Comparison of ENCODE assay signal across 8 mouse cellular contexts in genomic region chr2:127008469-127008998, GRCm38 (mm10). TPM values are rescaled to one million over a fixed set of nuclear protein-coding genes. Genes with fewer than 3 reads are reported as not detected.
A peak's percentile ranks its signal among the peaks of the same experiment; 100 is the strongest.
DNase-seq lines count a peak whose midpoint lies in the region; ATAC-seq and TF ChIP-seq lines count a peak whose summit lies in the region.

Gene Ap4e1 (plus strand): TSS chr2:127008717.

- peak; percentile 87 for TF ChIP-seq CTCF in G1E (IDR thresholded peaks at IDR 0.05; ENCODE audit: low read depth, low read length)

- WGBS in forebrain, embryonic 16.5 days, result under 1% methylated on average over 39 of the region's 40 CpGs
- WGBS in lung, embryonic 15.5 days, result under 1% methylated on average over 40 of the region's 40 CpGs

- peak; percentile 70 for DNase-seq in G1E (ENCODE audit: low spot score)
- DNase-seq in cerebellum, adult 18-20 months, result peak; percentile 90 to 97
- peak; percentile 99 for DNase-seq in heart, postnatal 4 days
- peak; percentile 91 to 96 for DNase-seq in layer of hippocampus, adult 8-10 months (ENCODE audit: low spot score in 2 of 2)
- peak; percentile 86 for DNase-seq in ovary, adult 18-20 months (ENCODE audit: low spot score)
- DNase-seq in thymus, postnatal 0 days (ENCODE audit: low spot score), result peak; percentile 97

- H3K27me3 ChIP-seq in G1E (ENCODE audit: insufficient read depth, low read length), result peaks cover 13% of the 10 kb centered on the region
- no peaks in the 10 kb centered on the region for H3K27me3 ChIP-seq in forebrain, embryonic 16.5 days (replicated peaks; ENCODE audit: control insufficient read depth, insufficient read depth, low read length)
- no peaks in the 10 kb centered on the region for H3K27me3 ChIP-seq in lung, embryonic 15.5 days

- no peaks in the 10 kb centered on the region for H3K9me3 ChIP-seq in G1E (replicated peaks)
- H3K9me3 ChIP-seq in forebrain, embryonic 16.5 days (ENCODE audit: control insufficient read depth, low read length), result no peaks in the 10 kb centered on the region
- no peaks in the 10 kb centered on the region for H3K9me3 ChIP-seq in lung, embryonic 15.5 days

- peak within 1 kb of the TSS; percentile 69 for H3K4me2 ChIP-seq in forebrain, embryonic 16.5 days (ENCODE audit: low read length)
- peak within 1 kb of the TSS; percentile 76 for H3K4me2 ChIP-seq in lung, embryonic 15.5 days

- H3K4me3 ChIP-seq in G1E (ENCODE audit: low read depth, low read length), result peak within 1 kb of the TSS; percentile 96
- H3K4me3 ChIP-seq in forebrain, embryonic 16.5 days (replicated peaks; ENCODE audit: low read length), result peak within 1 kb of the TSS; percentile 95
- peak within 1 kb of the TSS; percentile 90 for H3K4me3 ChIP-seq in lung, embryonic 15.5 days

- H3K36me3 ChIP-seq in G1E (replicated peaks), result peaks cover 33% of the 10 kb centered on the region
- H3K36me3 ChIP-seq in forebrain, embryonic 16.5 days (ENCODE audit: control insufficient read depth, insufficient read depth), result peaks cover 1% of the 10 kb centered on the region; the same call in 1 of the 2 replicates
- H3K36me3 ChIP-seq in lung, embryonic 15.5 days, result peaks cover 14% of the 10 kb centered on the region

- H3K27ac ChIP-seq in forebrain, embryonic 16.5 days (ENCODE audit: low read length), result peak within 1 kb of the TSS; percentile 61; the same call in 1 of the 2 replicates
- H3K27ac ChIP-seq in lung, embryonic 15.5 days, result peak within 1 kb of the TSS; percentile 82; the same call in 1 of the 2 replicates

- peaks cover 33% of the 10 kb centered on the region for H3K4me1 ChIP-seq in G1E (ENCODE audit: insufficient read depth, low read depth, low read length)
- peaks cover 13% of the 10 kb centered on the region for H3K4me1 ChIP-seq in forebrain, embryonic 16.5 days (replicated peaks; ENCODE audit: control insufficient read depth, insufficient read depth, low read length)
- peaks cover 15% of the 10 kb centered on the region for H3K4me1 ChIP-seq in lung, embryonic 15.5 days

- peak within 1 kb of the TSS; percentile 94 for H3K9ac ChIP-seq in forebrain, embryonic 16.5 days (replicated peaks; ENCODE audit: low read depth, low read length)
- H3K9ac ChIP-seq in lung, embryonic 15.5 days, result peak within 1 kb of the TSS; percentile 74

- peak; percentile 82 for ATAC-seq in G1E (ENCODE audit: extremely low read depth, insufficient number of reproducible peaks, low FRiP score, poor library complexity, severe bottlenecking)
- ATAC-seq in forebrain, embryonic 16.5 days, result peak; percentile 94
- peak; percentile 93 for ATAC-seq in lung, embryonic 15.5 days (ENCODE audit: borderline replicate concordance, extremely low read depth, low FRiP score, low TSS enrichment)

RNA-seq across cellular contexts. Expression of gene Ap4e1, which starts in this region (rescaled TPM):
- total RNA-seq in G1E (2014; fragmentation: Nextera tagmentation) (30.3 and 31.7 TPM in 2 replicates), G1E (2017) (30.1 and 30.9 TPM in 2 replicates)
- polyA plus RNA-seq in G1E (2012), result 5.0 and 5.5 TPM in 2 replicates
- polyA plus RNA-seq in forebrain, embryonic 16.5 days (2015; fragmentation: Nextera tagmentation; extraction: Ambion mirVana), result 11.2 and 12.0 TPM in 2 replicates
- total RNA-seq in heart, postnatal 4 days (2021), result 1 to 10 TPM; 8.6 to 8.8 TPM
- 10 to 100 TPM; 12.2 to 18.9 (median 14.4) TPM for total RNA-seq in layer of hippocampus, adult 8-10 months (2022)
- polyA plus RNA-seq in lung, embryonic 15.5 days (2015; fragmentation: Nextera tagmentation; extraction: Ambion mirVana), result 9.1 and 11.3 TPM in 2 replicates
- polyA plus RNA-seq in thymus, postnatal 0 days (2015; fragmentation: Nextera tagmentation; extraction: Ambion mirVana), result 7.0 and 9.1 TPM in 2 replicates

Comparison
In these comparisons a context has a peak if more than half of its experiments do, and no peak if none do; other contexts are left out.
1. Peak in every context shown above with its lines: DNase-seq, ATAC-seq, H3K4me3 ChIP-seq and H3K27ac ChIP-seq.